Mouse (Mus musculus) macrophage (primary cell): ENCODE results near the gene Iffo1. TPM values are rescaled to one million over a fixed set of nuclear protein-coding genes. Genes with fewer than 3 reads are reported as not detected.

Source experiments
- H3K27ac ChIP-seq: fragments of 350-480 bp; formaldehyde crosslinking; 2 replicates; pipeline ENCODE4 v1.9.0; 2021
- H3K36me3 ChIP-seq: fragments of 350-480 bp; formaldehyde crosslinking; 2 replicates; pipeline ENCODE4 v1.9.0; 2021; ENCODE audit errors: inconsistent target
- H3K4me3 ChIP-seq: fragments of 350-480 bp; formaldehyde crosslinking; 2 replicates; pipeline ENCODE4 v1.9.0; 2021; ENCODE audit errors: inconsistent target
- H3K79me2 ChIP-seq: fragments of 350-480 bp; formaldehyde crosslinking; 2 replicates; pipeline ENCODE4 v1.9.0; 2021; ENCODE audit errors: inconsistent target
- WGBS: methylation state at CpG from one replicate; pipeline ENCODE4 v1.1.7; 2026; ENCODE audit warnings: inconsistent platforms; ENCODE audit not compliant: missing documents; 5-methylcytosine and 5-hydroxymethylcytosine counted together
- polyA plus RNA-seq: library from polyadenylated mRNA; stranded (reverse); fragments of 250-400 nt; gene quantifications from 3 replicates; pipeline ENCODE4 v1.2.4, GENCODE M21; 2018; ENCODE audit warnings: inconsistent platforms

Iffo1 gene
- polyA plus RNA-seq, 1 experiment from 2014 or later: 18.2 TPM

- Histone ChIP-seq H3K27ac (peak overlapping the region; percentile 82), H3K79me2 (peaks cover 66% of the 10 kb centered on the region), H3K4me3 (peak overlapping the region; percentile 1; the same call in 1 of the 2 replicates), H3K36me3 (peaks cover 25% of the 10 kb centered on the region; the same call in 1 of the 2 replicates)
- WGBS: 37% methylated on average over 17 of the region's 18 CpGs
These were observed 3.3 kb downstream of the Iffo1 start for GRCm38 (mm10) chr6:125148251-125148925.

DNA sequence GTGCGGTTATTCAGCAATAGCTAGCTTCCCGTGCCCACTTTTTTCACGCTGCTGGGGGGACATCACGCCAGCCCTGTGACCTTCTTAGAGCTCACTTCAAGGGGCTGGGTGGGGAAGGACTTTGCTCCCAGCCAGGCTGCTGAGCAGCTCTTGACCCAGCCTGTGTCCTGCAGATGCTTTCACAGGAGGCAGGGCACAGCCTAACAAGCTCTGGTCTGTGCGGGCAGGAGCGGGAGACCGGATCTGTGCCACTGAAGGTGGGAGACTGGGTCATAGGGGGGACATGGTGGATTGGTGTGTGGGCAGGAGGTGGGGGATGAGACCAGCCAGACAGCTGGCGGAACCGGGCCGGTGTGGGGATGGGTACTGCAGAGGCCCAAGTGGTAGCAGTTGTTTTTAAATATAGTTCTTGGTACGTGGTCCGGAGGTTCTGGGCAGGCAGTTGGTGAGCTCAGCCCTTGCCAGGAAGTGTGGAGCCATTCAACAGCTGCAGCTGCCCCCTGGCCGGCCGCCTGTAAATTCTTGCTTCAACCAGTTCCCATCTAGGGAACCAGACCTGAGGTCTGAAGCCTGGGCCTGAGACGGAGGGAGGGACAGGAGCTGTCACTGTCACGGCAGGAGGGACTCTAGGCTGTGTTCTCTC is 4.0 kb downstream of the Iffo1 start:
- H3K4me3 ChIP-seq: peak overlapping the region; percentile 1; the same call in 1 of the 2 replicates
- peak overlapping the region; percentile 82 for H3K27ac ChIP-seq
- WGBS: 31% methylated on average over 16 of the region's 16 CpGs
- H3K79me2 ChIP-seq: peaks cover 66% of the 10 kb centered on the region
- peaks cover 30% of the 10 kb centered on the region; the same call in 1 of the 2 replicates for H3K36me3 ChIP-seq

DNA sequence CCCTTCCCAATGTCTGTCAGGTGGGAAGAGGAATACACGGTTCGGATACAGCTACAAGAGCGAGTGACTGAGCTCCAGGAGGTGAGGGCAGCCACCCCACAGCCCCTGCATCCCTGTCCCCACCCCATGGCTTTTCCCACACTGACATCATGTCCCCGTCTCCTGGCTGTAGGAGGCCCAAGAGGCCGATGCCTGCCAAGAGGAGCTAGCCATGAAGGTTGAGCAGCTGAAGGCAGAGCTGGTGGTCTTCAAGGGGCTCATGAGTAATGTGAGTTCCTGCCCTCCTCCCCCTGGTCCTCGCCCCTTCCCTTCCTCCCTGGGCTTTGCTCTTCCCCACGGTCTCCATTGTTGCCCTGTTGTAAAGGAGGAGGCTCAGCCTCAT is 4.5 kb downstream of the Iffo1 start:
- 88% methylated on average over 7 of the region's 7 CpGs for WGBS
- Histone ChIP-seq H3K36me3 (peaks cover 30% of the 10 kb centered on the region; the same call in 1 of the 2 replicates), H3K4me3 (no peak overlapping the region), H3K27ac (peak overlapping the region; percentile 82), H3K79me2 (peaks cover 66% of the 10 kb centered on the region)

- no peak overlapping the region for H3K4me3 ChIP-seq
- 75% methylated on average over 22 of the region's 22 CpGs for WGBS
- peaks cover 47% of the 10 kb centered on the region for H3K36me3 ChIP-seq
These were observed 7.4 kb downstream of the Iffo1 start for GRCm38 (mm10) chr6:125152212-125153017.

GRCm38 (mm10) chr6:125153018-125153389 is 8.0 kb downstream of the Iffo1 start:
- Histone ChIP-seq H3K27ac (no peak overlapping the region), H3K4me3 (no peak overlapping the region), H3K79me2 (peaks cover 36% of the 10 kb centered on the region), H3K36me3 (peaks cover 53% of the 10 kb centered on the region)
- 91% methylated on average over 5 of the region's 5 CpGs for WGBS

More at GRCm38 (mm10) chr6:125152212-125153017, 7.4 kb downstream of the Iffo1 start:
- no peak overlapping the region for H3K27ac ChIP-seq
- H3K79me2 ChIP-seq: peaks cover 42% of the 10 kb centered on the region

GRCm38 (mm10) chr6:125153682-125154081 is 8.6 kb downstream of the Iffo1 start:
- Histone ChIP-seq H3K36me3 (peaks cover 57% of the 10 kb centered on the region), H3K79me2 (peaks cover 30% of the 10 kb centered on the region), H3K27ac (no peak overlapping the region), H3K4me3 (no peak overlapping the region)
- 70% methylated on average over 3 of the region's 4 CpGs for WGBS

DNA sequence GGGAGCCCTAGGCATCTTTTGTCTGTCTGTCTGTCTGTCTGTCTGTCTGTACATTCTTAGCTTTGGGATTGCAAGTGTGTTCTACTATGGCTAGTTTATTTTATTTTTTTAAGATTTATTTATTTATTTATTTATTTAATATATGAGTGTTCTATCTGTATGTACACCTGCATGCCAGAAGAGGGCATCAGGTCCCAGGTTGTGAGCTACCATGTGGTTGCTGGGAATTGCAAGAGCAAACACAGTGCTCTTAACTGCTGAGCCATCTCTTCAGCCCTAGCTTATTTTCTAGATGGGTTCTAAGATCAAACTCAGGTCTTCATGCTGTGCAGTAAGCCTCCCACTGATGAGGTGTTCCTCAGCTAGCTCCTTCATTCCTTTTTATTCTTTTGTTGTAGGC is 9.5 kb downstream of the Iffo1 start:
- Histone ChIP-seq H3K4me3 (no peak overlapping the region), H3K27ac (no peak overlapping the region), H3K36me3 (peaks cover 62% of the 10 kb centered on the region), H3K79me2 (peaks cover 21% of the 10 kb centered on the region)

- Histone ChIP-seq H3K79me2 (peaks cover 14% of the 10 kb centered on the region), H3K36me3 (peaks cover 65% of the 10 kb centered on the region), H3K4me3 (no peak overlapping the region), H3K27ac (no peak overlapping the region)
- WGBS: 94% methylated on average over 8 of the region's 8 CpGs
These were observed 10.2 kb downstream of the Iffo1 start for GRCm38 (mm10) chr6:125155262-125155661.

GRCm38 (mm10) chr6:125156491-125156890 is 11.4 kb downstream of the Iffo1 start:
- H3K27ac ChIP-seq: no peak overlapping the region
- H3K4me3 ChIP-seq: no peak overlapping the region
- peaks cover 70% of the 10 kb centered on the region for H3K36me3 ChIP-seq
- WGBS: 81% methylated on average over 3 of the region's 3 CpGs
- H3K79me2 ChIP-seq: peaks cover 2% of the 10 kb centered on the region; the same call in 1 of the 2 replicates

DNA sequence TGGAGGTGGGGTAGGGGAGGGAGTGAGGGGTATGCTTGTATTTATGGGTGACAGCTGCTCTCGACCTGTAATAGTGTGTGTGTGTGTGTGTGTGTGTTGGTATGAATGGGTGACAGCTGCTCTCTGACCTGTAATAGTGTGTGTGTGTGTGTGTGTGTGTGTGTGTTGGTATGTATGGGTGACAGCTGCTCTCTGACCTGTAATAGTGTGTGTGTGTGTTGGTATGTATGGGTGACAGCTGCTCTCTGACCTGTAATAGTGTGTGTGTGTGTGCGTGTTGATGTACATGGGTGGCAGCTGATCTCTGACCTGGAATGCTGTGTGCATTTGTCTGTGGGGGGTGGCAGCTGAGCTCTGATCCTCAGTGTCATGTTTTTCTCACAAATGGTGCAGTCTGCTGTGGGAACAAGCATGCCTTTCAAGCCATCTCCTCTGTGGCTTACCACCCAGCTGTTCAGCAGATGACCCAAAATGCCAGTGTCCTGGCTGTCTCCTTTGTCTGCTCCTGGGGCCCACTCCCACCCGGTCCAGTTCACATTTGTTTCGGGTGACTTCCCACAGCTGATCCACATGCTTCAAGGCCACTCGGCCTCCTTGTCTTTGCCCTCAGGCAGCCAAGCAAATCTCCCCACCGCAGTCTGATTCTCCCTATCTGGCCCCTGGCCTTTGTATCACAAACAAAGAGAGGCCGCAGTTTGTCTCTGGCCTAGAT is 12.0 kb downstream of the Iffo1 start:
- H3K36me3 ChIP-seq: peaks cover 65% of the 10 kb centered on the region
- H3K27ac ChIP-seq: no peak overlapping the region
- H3K4me3 ChIP-seq: no peak overlapping the region
- H3K79me2 ChIP-seq: no peaks in the 10 kb centered on the region; the same call in 1 of the 2 replicates
- 100% methylated on average over 7 of the region's 7 CpGs for WGBS

- 98% methylated on average over 4 of the region's 15 CpGs for WGBS
- peaks cover 16% of the 10 kb centered on the region for H3K79me2 ChIP-seq
- H3K4me3 ChIP-seq: no peak overlapping the region
- no peak overlapping the region for H3K27ac ChIP-seq
- H3K36me3 ChIP-seq: peaks cover 48% of the 10 kb centered on the region
These were observed 14.0 kb downstream of the Iffo1 start for GRCm38 (mm10) chr6:125158944-125159492.

DNA sequence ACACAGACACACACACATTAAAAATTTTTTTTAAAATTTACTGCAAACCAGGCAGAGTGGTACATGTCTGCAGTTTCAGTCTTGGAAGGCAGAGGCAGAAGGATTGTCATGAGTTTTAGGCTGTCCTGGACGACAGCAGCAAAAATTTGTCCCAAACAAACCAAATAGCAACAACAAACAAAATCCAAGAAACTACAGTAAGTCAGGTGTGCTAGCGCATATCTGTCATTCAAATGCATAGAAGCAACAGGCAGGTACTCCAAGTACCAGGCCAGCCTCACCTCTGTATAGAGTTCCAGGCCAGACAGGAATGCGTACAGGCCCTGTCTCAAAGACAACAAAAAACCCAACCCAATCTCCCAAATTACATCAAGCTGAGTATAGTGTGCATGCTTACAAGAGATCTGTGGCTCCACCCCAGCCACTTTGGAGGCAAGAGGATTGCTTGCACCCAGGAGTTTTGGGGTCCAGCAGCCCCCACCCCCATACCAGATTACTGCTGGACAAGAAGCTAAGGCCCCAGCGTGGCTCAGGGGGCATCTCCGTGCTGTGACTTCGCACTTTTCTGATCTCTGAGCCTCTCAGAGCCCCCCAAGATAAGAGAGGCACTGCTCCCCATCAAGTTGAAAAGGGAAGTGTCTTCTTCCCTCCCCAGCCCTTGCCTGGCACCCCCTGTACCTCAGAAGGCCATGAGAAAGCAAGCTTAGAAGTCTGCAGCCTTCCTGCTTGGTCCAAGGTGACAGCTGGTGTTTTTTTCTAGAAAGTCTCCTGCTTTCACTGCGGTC is 14.9 kb downstream of the Iffo1 start:
- WGBS: 92% methylated on average over 7 of the region's 7 CpGs
- peaks cover 48% of the 10 kb centered on the region for H3K36me3 ChIP-seq
- no peak overlapping the region for H3K4me3 ChIP-seq
- no peak overlapping the region for H3K27ac ChIP-seq
- peaks cover 25% of the 10 kb centered on the region for H3K79me2 ChIP-seq

DNA sequence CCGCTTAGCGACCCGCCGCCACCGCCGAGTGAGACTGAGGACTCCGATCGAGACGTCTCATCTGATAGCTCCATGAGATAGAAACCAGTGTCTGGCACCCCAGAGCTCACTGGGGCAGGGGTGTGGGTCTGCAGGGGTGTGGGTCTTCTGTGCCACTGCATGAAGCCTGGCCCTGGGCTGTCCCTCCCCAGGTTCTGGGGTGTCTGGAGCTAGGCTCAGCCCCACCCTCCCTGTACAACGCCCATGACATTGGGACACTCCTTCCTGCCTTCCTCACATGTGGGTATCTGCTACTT is 15.5 kb downstream of the Iffo1 start:
- peaks cover 45% of the 10 kb centered on the region for H3K36me3 ChIP-seq
- 85% methylated on average over 10 of the region's 10 CpGs for WGBS
- no peak overlapping the region for H3K4me3 ChIP-seq

More for the DNA sequence above, 15.5 kb downstream of the Iffo1 start:
- Histone ChIP-seq H3K79me2 (peaks cover 30% of the 10 kb centered on the region), H3K27ac (no peak overlapping the region)
